Mouse (Mus musculus) lung, postnatal 25 days (tissue): ENCODE data around the gene Ramp3.
A peak's percentile ranks its signal among the peaks of the same experiment; 100 is the strongest.

Source experiments
- DNase-seq: peaks from one replicate; pipeline ENCODE4 v3.0.0; 2022; ENCODE audit warnings: low spot score

The Ramp3 gene

DNA sequence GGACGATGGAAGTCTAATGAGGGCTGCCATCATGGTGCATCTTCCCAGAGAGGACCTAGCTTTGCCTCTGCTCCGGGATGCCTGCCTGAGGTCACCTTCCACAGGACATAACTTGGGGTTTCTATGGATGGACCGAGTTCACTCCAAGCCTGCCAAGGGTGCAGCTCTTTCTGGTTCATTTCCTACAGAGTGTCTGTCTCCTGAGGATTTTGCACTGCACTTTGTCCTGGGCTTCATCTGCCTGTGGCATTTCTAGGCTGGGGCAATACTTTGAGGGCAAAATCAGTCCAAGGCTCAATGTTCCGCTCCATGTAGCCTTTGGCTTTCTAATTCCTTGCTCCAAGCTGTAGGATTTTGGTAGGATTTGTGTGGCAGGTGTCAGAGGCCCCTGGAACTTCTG is 12.5 kb downstream of the Ramp3 start:
- no peak for DNase-seq

GRCm38 (mm10) chr11:6674701-6675100 is 16.4 kb downstream of the Ramp3 start:
- DNase-seq, result no peak

- DNase-seq, result peak; percentile 46
Observed at GRCm38 (mm10) chr11:6675402-6675801, 17.1 kb downstream of the Ramp3 start.

- DNase-seq, result no peak
Observed at GRCm38 (mm10) chr11:6676641-6677040, 18.3 kb downstream of the Ramp3 start.

DNA sequence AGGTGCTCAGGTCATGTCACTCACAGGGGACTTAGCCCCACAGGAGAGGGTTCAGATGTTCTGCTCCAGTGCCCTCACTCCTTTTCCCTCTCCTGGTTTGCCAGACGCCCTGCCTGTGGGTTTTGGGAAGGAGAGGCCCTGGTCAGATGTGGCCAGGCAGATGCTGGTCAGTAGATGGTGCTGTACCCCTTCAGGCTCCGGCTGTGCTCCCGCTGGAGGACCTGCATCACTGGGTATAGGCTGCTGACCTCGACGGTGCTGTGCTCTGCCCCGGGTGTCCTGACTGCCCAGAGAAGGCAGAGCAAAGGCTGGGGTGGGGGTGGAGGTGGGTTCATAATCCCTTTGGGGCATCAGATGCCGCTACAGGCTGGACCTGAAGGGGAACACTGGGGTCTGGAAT is 19.2 kb downstream of the Ramp3 start:
- DNase-seq, result peak; percentile 20

- DNase-seq, result no peak
Observed at GRCm38 (mm10) chr11:6679694-6680396, 21.5 kb downstream of the Ramp3 start.

DNA sequence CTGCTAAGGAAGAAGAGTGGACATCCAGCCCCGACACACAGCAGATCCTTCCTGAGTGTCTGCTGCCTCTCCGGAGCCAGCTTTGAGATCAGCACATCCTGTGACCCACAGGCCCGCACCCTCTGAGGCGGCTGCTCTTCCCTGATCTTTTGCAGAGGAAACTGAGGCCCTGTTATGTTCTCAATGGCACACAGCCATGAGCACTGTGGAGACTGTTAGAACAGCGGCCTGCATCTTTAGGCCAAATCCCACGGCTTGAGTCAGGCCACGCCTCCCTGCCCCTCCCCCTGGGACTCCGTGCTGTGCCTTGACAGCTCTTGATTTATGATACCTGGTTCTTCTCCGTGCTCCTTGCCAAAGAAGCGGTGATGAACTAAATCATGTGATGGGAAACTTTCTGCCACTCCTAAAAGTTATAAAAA is 22.1 kb downstream of the Ramp3 start:
- peak; percentile 69 for DNase-seq

DNA sequence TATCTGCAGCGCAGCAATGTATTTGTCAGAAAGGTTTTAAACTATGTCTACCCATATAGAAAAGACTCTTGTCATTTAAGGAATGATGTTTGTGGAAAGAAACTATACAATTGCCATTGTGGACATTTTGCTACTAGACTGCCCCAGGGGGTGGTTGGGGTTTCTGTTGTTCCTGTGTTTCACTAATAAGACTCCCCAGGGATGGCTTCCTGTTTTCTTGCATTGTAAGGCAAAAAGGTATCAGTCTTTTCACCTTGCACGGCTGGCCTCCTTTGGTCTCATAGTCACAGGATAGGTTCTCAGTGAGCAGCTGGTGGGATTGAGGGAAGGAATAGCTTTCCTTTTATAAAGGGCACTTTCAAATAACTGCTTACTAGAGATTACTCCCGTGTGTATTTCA is 26.4 kb downstream of the Ramp3 start:
- DNase-seq, result no peak

- no peak for DNase-seq
Observed at GRCm38 (mm10) chr11:6688888-6689287, 30.6 kb downstream of the Ramp3 start.

DNA sequence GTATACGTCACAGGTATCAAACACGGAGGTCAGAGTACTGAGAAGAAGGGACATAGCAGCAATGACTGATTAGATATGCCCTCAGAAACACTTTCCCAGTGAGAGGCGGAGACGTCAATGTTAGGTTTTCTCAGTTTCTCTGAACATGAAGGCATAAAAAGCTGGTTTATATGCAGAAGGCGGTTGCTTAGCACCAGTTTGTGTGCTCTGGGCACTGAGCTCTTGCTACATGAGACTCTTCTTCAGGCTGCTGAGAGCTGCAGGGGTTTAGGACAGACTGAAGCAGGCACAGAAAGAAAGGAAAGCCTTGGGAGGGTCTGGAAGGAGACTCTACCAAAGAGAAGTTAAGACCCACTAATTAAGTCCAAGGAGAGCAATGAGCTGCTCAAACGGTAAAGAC is 34.0 kb downstream of the Ramp3 start:
- DNase-seq, result no peak

DNA sequence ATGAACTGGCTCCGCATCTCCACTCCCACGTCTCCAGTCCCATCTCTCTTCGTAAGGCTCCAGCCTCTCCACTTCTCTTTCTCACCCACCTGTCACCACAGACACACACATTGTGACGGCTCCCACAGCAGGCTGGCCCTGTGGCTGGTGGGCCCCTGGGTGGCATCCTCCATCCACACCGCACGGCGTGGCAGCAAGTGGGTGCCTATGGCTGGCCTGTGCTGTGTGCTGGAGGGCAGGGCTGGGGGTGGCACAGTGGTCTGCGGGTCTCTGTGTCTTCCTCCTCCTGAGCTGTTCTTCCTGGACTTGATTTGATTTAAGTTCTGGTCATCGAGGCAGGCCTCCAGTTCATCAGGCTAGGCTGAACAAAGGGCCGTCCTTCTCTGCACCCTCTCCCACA is 35.8 kb downstream of the Ramp3 start:
- DNase-seq, result no peak

- peak; percentile 38 for DNase-seq
Observed at GRCm38 (mm10) chr11:6695176-6695575, 36.9 kb downstream of the Ramp3 start.

- DNase-seq, result no peak
Observed at GRCm38 (mm10) chr11:6696551-6696950, 38.2 kb downstream of the Ramp3 start.

DNA sequence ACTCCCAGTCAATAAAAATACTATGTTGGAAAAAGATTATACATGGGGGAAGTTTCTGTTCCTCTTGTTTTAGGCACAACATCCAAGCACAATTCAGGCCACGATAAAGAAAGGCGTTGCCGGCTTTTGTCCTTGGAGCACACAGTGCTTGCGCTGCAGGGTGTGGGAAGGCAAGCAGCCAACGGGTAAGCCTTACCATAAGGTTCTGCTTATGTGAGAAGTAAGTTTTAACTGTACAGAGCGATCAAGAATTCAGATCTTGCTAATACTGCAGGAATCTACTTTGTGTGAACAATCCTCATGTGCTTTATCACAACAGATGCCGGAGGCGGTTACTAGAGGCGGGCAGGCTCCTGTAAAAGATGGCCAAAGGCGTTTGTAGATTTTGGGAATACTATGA is 39.4 kb downstream of the Ramp3 start:
- no peak for DNase-seq

DNA sequence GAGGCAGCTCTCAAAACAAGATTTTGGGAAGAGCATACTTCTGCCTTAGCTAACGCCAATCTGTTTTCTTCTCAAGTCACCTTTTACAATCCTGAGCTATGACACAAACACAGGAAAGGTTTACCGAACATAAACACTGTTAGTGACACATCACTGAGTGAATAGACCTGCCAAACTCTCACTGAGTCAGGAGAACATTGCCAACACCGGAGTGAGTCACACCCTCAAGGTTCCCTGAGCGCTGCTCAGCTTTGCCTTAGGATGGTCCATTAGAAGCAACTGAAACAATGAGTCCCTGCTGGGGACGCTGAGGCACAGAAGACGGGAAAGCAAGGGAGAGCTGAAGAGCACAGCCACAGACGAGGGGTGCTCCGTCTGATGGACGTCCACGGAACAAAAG is 40.0 kb downstream of the Ramp3 start:
- no peak for DNase-seq

DNA sequence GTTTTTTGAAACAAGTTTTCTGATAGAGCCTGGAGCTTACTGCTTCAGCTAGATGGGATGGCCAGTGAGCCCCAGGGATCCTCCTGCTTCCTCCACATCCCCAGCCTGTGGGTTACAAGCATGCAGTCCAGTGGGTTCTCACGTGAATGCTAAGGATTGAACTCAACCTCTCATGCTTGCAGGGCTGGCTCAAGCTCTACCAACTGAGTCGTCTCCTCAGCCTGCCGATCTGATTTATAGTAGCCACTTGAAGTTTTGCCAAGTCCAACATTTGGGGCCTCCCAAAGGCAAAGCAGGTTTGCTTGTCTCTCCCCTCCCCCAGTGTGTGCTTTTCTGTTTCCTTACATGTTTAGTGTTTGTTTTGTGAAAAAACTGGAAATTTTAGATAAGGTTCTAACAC is 43.9 kb downstream of the Ramp3 start:
- DNase-seq, result no peak

DNA sequence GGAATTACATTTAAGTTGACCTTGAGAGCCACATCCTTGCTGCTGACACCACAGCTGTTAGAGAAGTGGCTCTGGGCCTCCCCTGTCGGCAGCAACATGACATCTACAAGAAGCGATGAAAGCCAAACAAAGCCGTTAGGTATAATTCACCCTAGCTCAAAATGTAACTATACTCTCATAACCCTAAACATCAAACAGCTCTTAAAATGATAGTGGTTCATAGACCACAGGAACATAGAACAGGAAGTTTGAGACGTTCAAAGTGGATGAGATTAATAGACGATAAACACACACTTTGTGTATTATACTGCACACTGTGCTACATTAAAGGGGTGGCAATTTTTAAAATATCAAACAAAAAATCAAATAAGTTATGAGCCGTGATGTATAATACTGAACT is 46.5 kb downstream of the Ramp3 start:
- peak; percentile 8 for DNase-seq

- DNase-seq, result no peak
Observed at GRCm38 (mm10) chr11:6705516-6705915, 47.2 kb downstream of the Ramp3 start.

DNA sequence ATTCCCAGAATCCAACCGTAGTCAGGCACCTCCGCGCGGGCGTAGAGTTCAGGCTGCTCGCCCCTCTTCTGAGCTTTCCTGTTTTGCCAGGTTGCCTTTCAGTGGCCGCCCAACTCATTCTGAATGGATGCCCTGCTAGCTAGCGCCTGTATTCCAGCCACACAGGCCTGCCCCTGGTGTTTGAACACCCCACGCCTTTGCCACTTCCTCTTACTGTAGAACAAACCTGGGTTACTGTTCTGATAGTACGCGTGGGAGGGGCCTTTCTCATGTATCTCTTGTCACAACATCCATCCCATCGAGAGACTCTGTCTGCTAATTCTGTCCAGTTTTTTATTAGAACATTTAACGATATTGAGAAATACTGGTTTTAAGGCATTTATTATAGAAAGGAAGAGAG is 48.5 kb downstream of the Ramp3 start:
- DNase-seq, result no peak

DNA sequence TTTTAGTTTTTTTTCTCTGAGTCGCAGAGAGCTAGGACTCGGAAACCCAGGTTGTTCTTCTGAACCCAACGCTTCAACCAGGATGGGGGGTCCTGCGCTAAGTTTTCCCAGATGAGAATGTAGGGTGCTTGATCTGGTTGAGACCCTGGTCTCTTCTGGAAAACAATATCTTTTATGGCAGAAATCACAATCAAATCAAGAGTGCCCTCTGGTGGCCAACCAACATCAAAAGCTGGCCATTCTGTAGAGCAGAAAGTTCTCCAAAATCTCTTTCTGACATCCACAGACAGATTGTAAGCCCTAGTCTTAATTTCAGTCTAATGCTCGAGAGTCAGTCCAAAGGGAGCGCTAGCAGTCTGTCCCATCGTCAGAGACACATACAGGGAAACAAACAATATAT is 50.1 kb downstream of the Ramp3 start:
- DNase-seq, result no peak

GRCm38 (mm10) chr11:6710409-6710808 is 52.1 kb downstream of the Ramp3 start:
- no peak for DNase-seq

- DNase-seq, result no peak
Observed at GRCm38 (mm10) chr11:6720746-6721145, 62.4 kb downstream of the Ramp3 start.

GRCm38 (mm10) chr11:6726921-6727320 is 68.6 kb downstream of the Ramp3 start:
- DNase-seq, result no peak
